Mouse (Mus musculus) heart, postnatal 10 days (tissue): ENCODE measurements around the gene AC134908.4. TPM values are rescaled to one million over a fixed set of nuclear protein-coding genes. Genes with fewer than 3 reads are reported as not detected.

Source experiments
- microRNA-seq, 2 experiments: library from miRNA; unstranded; fragments of <30 nt; microRNA quantifications; one replicate each; pipeline ENCODE4 v1.2.0; 2022
- total RNA-seq, 2 experiments: library from RNA; stranded (reverse); gene quantifications; 2 replicates each; pipeline ENCODE4 v1.2.3; 2021

Gene AC134908.4
- total RNA-seq, 2 experiments from 2014 or later, result not detected

Small RNAs within 50 kb of the gene (microRNA-seq; reads per million reads assigned to microRNA genes)
- 0 reads per million in 2 experiments for gene Gm25083
- 1.2 to 1.7 reads per million in 2 experiments for gene Mir3082
- 0.70 to 3.6 reads per million in 2 experiments for gene Mir6966

Other genes with a start within 250 kb of the AC134908.4 start
- under 1 TPM; 0.72 to 0.93 TPM for gene Sox8, start 225.0 kb downstream of the AC134908.4 start, total RNA-seq
- gene Lmf1, start 216.6 kb downstream of the AC134908.4 start, total RNA-seq, result 10 to 100 TPM; 25.4 to 27.0 TPM
- 1 to 10 TPM in 1 of 2 experiments, under 1 TPM in 1; 0.38 to 1.9 TPM for gene Gng13, start 78.5 kb downstream of the AC134908.4 start, total RNA-seq
- gene Chtf18, start 68.2 kb downstream of the AC134908.4 start, total RNA-seq, result 1 to 10 TPM; 4.2 to 5.1 TPM
- 1 to 10 TPM; 4.6 to 5.7 TPM for gene Rpusd1, start 68.0 kb downstream of the AC134908.4 start, total RNA-seq
- gene Mslnl, start 59.6 kb downstream of the AC134908.4 start, total RNA-seq, result not detected
- 10 to 100 TPM; 38.5 to 40.6 TPM for gene Msln, start 41.3 kb downstream of the AC134908.4 start, total RNA-seq
- 10 to 100 TPM; 43.2 to 49.3 TPM for gene Narfl, start 21.9 kb downstream of the AC134908.4 start, total RNA-seq
- gene Haghl, start 10.0 kb downstream of the AC134908.4 start, total RNA-seq, result 10 to 100 TPM; 23.8 to 25.7 TPM
- gene Ccdc78, start 9.1 kb downstream of the AC134908.4 start, total RNA-seq, result under 1 TPM in 1 of 2 experiments, not detected in 1; 0.14 TPM
- gene Fam173a, start 2.8 kb downstream of the AC134908.4 start, total RNA-seq, result 10 to 100 TPM; 37.8 to 38.9 TPM
- gene Metrn, start 1.5 kb upstream of the AC134908.4 start, total RNA-seq, result 10 to 100 TPM; 59.7 to 60.9 TPM
- gene Fbxl16, start 13.4 kb upstream of the AC134908.4 start, total RNA-seq, result 1 to 10 TPM in 1 of 2 experiments, under 1 TPM in 1; 0.67 to 1.2 TPM
- 10 to 100 TPM; 10.1 to 12.2 TPM for gene Wdr24, start 28.0 kb upstream of the AC134908.4 start, total RNA-seq
- 10 to 100 TPM; 33.7 to 34.5 TPM for gene Jmjd8, start 33.2 kb upstream of the AC134908.4 start, total RNA-seq
- gene Stub1, start 37.7 kb upstream of the AC134908.4 start, total RNA-seq, result 100 to 1,000 TPM; 123 to 132 TPM
- 1 to 10 TPM; 2.2 to 2.6 TPM for gene Rhbdl1, start 41.6 kb upstream of the AC134908.4 start, total RNA-seq
- gene Gm20683, start 46.1 kb upstream of the AC134908.4 start, total RNA-seq, result 1 to 10 TPM; 4.2 to 4.7 TPM
- gene Rhot2, start 49.2 kb upstream of the AC134908.4 start, total RNA-seq, result 10 to 100 TPM; 80.4 to 86.5 TPM
- 1 to 10 TPM; 3.9 to 6.2 TPM for gene Wdr90, start 65.8 kb upstream of the AC134908.4 start, total RNA-seq
- gene Mcrip2, start 73.1 kb upstream of the AC134908.4 start, total RNA-seq, result 100 to 1,000 TPM; 191 to 218 TPM
- gene Mettl26, start 79.4 kb upstream of the AC134908.4 start, total RNA-seq, result 10 to 100 TPM; 15.4 to 15.7 TPM
- gene Wfikkn1, start 85.2 kb upstream of the AC134908.4 start, total RNA-seq, result under 1 TPM; 0.62 to 0.96 TPM
- 10 to 100 TPM; 13.4 to 18.8 TPM for gene Rab40c, start 124.1 kb upstream of the AC134908.4 start, total RNA-seq
- 10 to 100 TPM; 76.6 to 78.5 TPM for gene Pigq, start 149.3 kb upstream of the AC134908.4 start, total RNA-seq
- gene Nhlrc4, start 149.3 kb upstream of the AC134908.4 start, total RNA-seq, result not detected
- not detected for gene A930017K11Rik, start 156.9 kb upstream of the AC134908.4 start, total RNA-seq
- 10 to 100 TPM; 12.6 to 13.5 TPM for gene Capn15, start 190.1 kb upstream of the AC134908.4 start, total RNA-seq